Comparison of ENCODE assay signal across 23 mouse cellular contexts in the genomic region with DNA sequence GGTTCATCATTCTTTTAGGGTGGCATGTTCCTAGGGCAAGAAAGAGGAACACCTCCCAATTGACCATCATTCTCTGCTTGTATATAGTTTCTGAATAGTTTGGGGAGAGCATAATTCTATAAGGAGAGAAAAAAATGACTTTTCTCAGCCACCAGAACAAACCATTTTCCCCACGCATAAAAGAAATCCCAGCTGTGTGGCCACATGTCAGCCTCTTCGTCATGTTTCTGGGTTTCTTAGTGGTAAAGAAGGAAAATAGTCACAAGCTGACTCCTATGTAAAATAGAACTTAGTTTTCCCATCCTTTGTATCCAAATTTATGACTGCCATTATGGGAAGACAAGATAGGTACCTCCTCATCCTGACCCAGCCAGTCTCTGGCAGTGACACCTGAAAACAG.
"Had no signal": no experiment of that assay in that cellular context is flagged by ENCODE, and none has a peak within 500 bp of the region (broad histone marks: within the 10 kb centered on the region; RNA-seq: fewer than 3 reads in every experiment).

No protein-coding gene starts in this region.

- DNase-seq: forebrain, postnatal 0 days; gastrocnemius, postnatal 14 days; gastrocnemius, postnatal 36 days; heart, adult 11 months; heart, adult 2 months; heart, postnatal 14 days; heart, postnatal 36 days; kidney, adult 18-20 months; kidney, adult 8-10 months; kidney, postnatal 10 days; kidney, postnatal 25 days; kidney, postnatal 4 days; liver; liver, embryonic 13.5 days had no signal

- H3K27ac ChIP-seq: heart, adult 2 months; heart, embryonic 13.5 days; heart, embryonic 15.5 days; hindbrain, embryonic 13.5 days; hindbrain, embryonic 15.5 days; hindbrain, postnatal 0 days; intestine, embryonic 15.5 days; limb, embryonic 10.5 days; limb, embryonic 12.5 days; liver, embryonic 13.5 days had no signal

- ATAC-seq: hindbrain, postnatal 0 days; intestine, embryonic 15.5 days; intestine, postnatal 0 days had no signal

- H3K4me3 ChIP-seq: heart, adult 2 months; heart, embryonic 13.5 days; heart, embryonic 15.5 days; hindbrain, embryonic 13.5 days; hindbrain, embryonic 15.5 days; intestine, embryonic 15.5 days; limb, embryonic 10.5 days; limb, embryonic 12.5 days; liver, embryonic 13.5 days had no signal
